Mouse (Mus musculus) testis, postnatal 14 days (tissue): ENCODE data around the gene Srrm4.

Source experiments
- DNase-seq: peaks from one replicate; pipeline ENCODE4 v3.0.0; 2021; ENCODE audit warnings: low spot score

Gene Srrm4

GRCm38 (mm10) chr5:116490826-116491225 is 100.8 kb downstream of the Srrm4 start:
- no peak for DNase-seq

GRCm38 (mm10) chr5:116489621-116490020 is 102.0 kb downstream of the Srrm4 start:
- no peak for DNase-seq

GRCm38 (mm10) chr5:116486135-116486534 is 105.5 kb downstream of the Srrm4 start:
- DNase-seq, result no peak

GRCm38 (mm10) chr5:116485069-116485468 is 106.5 kb downstream of the Srrm4 start:
- DNase-seq, result peak; percentile 31

GRCm38 (mm10) chr5:116484236-116484635 is 107.4 kb downstream of the Srrm4 start:
- no peak for DNase-seq

GRCm38 (mm10) chr5:116478607-116479371 is 112.8 kb downstream of the Srrm4 start:
- DNase-seq, result no peak

GRCm38 (mm10) chr5:116476006-116476405 is 115.6 kb downstream of the Srrm4 start:
- DNase-seq, result no peak

- no peak for DNase-seq
Measured at GRCm38 (mm10) chr5:116461354-116462042, 130.1 kb downstream of the Srrm4 start.

GRCm38 (mm10) chr5:116459970-116460369 is 131.6 kb downstream of the Srrm4 start:
- no peak for DNase-seq

GRCm38 (mm10) chr5:116457791-116458190 is 133.8 kb downstream of the Srrm4 start:
- DNase-seq, result no peak

GRCm38 (mm10) chr5:116456796-116457515 is 134.7 kb downstream of the Srrm4 start:
- no peak for DNase-seq

GRCm38 (mm10) chr5:116453401-116453851 is 138.2 kb downstream of the Srrm4 start:
- no peak for DNase-seq

- peak; percentile 70 for DNase-seq
Measured at GRCm38 (mm10) chr5:116450901-116451300, 140.7 kb downstream of the Srrm4 start.

GRCm38 (mm10) chr5:116449522-116450225 is 141.9 kb downstream of the Srrm4 start:
- no peak for DNase-seq

GRCm38 (mm10) chr5:116448409-116449191 is 143.0 kb downstream of the Srrm4 start:
- DNase-seq, result no peak

- DNase-seq, result no peak
Measured at GRCm38 (mm10) chr5:116447821-116448350, 143.7 kb downstream of the Srrm4 start.

- DNase-seq, result no peak
Measured at GRCm38 (mm10) chr5:116446552-116446951, 145.1 kb downstream of the Srrm4 start.

GRCm38 (mm10) chr5:116445634-116446367 is 145.8 kb downstream of the Srrm4 start:
- DNase-seq, result no peak

GRCm38 (mm10) chr5:116444517-116444916 is 147.1 kb downstream of the Srrm4 start:
- DNase-seq, result no peak

GRCm38 (mm10) chr5:116443459-116443940 is 148.1 kb downstream of the Srrm4 start:
- no peak for DNase-seq
